Mouse (Mus musculus) adrenal gland, adult 8-10 months (tissue): ENCODE data around the gene Duxbl3. TPM values are rescaled to one million over a fixed set of nuclear protein-coding genes. Genes with fewer than 3 reads are reported as not detected.
"Not testable (repeated sequence)": the region's sequence is repeated elsewhere in the genome, so short reads cannot be mapped to it uniquely, and the experiment has no call there.

Experiments
- DNase-seq: peaks from one replicate; pipeline ENCODE4 v3.0.0; 2022
- total RNA-seq, 4 experiments: library from RNA; stranded (reverse); gene quantifications; 2 replicates each; pipeline ENCODE4 v1.2.4; 2022

Gene Duxbl3
- total RNA-seq, result under 1 TPM in 1 of 4 experiments, not detected in 3; 0.81 TPM

DNA sequence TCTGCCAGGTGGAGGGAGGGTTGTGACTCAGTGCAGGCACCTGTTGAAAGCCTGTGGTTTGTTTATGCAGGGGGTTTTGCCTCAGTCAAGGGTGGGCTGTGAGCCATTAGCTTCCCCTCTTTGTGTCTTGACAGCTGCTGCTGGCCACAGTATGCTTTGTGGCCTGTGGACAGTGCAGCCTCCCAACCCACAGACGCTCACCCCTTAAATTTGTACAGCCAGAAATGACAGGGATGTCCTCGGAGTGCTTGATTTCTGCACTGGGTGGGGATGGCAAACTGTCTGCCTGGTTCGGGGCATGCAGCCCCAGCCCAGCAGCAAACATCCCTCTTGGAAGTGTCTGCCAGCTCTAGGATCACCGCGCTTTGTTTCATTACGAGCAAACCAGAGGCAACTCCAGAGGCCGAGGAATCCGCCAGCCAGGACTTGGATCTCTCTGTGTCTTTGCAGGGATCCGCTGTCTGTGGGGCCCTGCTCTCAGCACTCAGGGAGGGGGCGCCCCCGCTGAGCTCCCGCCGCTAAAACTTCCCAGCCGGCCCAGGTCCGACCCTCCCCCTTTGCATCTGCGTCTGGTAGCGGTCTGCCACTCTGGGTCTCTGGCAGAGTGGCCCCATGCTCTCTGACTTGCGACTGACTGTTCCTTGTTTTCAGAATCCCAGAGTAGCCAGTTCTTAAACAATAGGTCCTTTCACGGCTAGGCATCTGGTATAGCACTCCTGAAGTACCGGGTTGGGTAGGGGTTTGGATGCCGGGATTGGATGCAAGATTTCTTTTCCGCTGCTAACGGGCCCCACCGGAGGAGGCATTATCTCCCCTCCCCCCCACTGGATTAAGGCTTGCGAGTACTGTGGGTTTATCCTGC is at the start of gene Duxbl3:
Duxbl3 (plus strand) TSS at position 207 of the 862 bp plus-strand sequence.
- not testable (repeated sequence) for DNase-seq

DNA sequence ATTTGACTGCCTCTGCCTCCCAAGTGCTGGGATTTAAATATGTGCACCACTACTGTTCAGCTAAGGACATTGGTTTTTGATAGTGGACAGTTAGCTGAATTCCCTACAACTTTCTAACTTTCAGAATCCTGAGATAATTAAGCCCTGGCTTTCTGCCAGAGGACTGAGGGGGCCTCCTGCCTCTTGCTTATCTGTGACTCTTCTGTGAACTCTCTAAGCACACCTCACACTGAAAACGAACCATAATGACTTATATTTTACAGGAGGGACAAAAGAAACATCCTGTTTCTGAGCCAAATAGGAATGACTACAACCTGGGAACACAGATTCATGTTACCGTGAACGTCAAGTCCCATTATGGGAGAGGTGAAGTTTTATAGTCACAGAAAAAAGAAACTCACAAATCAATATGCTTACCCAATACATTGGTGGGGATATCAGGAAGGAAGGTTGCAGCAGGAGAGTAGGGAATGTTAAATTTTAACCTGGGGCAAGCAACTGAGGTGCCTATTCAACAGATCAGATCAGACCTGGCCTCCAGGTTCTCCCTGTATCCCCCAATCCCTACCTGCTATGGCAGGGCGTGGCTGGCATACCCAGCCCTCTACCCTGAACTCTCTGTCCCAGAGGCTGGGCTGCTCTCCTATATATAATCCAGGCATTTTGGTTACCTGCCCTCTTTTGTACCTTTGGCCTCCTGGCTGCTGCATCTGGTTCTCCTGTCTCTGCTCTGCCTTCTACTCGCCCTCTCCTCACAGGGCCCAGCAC is 41.3 kb upstream of the Duxbl3 start:
- not testable (repeated sequence) for DNase-seq

DNA sequence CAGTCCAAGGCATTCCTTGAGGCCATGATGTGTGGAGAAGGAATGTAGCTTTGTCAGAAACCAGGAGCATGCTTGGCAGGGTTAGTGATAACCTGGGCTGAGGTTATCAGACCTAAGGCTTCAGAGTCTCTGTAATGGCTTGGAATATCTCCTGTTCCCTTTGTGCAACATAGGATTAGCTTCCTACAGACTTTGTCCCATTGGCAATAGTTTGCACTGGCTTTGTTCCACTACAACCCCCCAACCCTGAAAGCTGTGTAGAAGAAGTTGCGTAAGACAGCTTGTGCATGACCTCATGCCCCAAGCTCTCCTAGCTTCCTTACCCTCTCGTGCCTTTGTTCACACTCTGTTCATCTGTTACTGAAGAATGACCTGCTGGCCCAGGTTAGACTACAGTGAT is 20.6 kb upstream of the Duxbl3 start:
- DNase-seq, result not testable (repeated sequence)

DNA sequence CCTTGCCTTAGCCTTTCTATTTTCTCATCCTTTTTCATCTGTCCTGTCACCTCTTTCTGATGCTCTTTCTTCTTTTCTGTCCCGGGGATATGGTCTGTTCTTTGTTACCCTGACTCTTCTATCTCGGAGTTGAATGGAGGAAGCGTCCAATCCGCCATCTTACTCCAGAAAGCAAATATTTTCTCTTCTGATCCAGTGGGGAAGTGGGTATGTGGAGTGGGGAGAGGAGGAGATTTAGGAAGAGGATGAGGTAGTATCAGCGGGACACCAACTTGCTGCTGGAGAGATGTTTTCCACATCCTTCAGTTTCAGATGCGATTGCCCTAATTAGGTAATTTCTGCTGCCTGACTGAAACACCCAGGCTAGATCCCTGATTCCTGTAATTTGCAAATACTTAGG is 967 bp downstream of the Duxbl3 start:
- DNase-seq, result not testable (repeated sequence)

DNA sequence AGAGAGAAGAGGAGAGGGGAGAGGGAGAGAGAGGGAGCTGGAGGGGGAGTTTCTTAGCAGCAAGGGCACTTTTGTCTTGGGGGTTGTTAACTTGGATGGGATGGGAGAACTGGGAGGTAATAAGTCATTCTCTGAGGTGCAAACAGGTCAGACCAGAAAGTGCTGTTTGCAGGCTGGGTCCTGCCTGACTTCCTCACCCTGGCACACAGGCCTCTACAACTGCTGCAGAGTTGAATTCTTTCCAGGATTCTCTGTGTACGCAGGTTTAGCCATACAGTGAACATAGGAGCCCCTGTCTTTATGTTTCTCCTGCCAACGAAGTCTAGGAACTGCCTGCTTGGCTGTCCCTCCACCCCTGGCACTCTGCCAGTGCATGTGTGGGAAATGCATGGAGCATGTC is 29.0 kb downstream of the Duxbl3 start:
- DNase-seq, result not testable (repeated sequence)

DNA sequence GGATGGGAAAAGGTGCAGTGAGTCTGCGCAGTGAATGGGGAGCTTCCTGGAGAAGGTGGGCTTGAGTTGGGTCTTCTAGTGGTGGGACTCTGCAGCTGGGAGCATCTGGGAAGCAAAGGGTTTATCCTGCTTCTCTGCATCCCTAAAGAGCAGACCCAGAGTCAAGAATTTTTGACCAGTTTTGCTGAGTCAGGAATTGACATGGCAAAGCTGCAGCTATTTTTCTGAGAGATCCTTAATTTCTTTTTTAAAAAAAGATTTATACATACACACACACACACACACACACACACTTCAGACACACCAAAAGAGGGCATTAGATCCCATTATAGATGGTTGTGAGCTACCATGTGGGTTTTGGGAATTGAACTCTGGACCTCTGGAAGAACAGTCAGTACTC is 36.1 kb downstream of the Duxbl3 start:
- DNase-seq, result no peak

DNA sequence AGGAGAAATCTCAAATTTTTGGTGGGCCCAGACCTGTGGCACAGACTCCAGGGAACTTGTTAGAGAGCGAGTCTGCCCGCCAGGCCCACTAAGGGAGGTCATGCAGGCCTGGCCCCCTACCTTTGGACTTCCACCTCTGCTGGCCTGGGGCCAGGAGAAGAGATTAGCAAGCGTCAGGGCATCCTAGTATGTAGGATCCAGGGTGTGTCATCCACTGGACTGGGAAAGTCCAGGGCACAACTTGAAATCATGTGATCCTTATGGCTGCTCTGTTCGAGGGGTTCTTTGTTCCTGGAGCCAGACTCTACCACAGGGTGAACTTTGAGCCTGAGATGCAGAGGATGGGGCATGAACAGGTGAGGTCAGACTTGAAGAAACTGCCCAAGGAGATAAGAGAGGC is 39.3 kb downstream of the Duxbl3 start:
- DNase-seq, result no peak

DNA sequence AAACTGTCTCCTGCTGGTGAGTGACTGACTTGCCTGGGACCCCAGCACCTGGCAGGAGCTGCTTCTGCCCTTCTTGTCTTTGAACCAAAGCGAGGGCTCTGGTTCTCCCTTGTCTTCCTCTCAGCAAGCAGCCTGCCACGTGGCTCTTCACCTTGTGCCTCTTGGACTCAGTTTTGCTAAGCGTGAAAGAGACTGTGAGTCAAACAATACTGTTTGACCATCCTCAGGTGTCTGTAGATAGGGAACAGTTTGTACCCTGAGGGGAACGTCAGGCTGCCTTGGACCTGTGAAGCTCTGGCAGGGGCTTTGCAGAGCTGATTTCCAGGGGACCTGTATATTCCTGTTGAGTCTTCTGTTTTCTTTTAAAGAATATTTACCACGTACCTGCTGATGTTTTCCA is 39.7 kb downstream of the Duxbl3 start:
- no peak for DNase-seq

DNA sequence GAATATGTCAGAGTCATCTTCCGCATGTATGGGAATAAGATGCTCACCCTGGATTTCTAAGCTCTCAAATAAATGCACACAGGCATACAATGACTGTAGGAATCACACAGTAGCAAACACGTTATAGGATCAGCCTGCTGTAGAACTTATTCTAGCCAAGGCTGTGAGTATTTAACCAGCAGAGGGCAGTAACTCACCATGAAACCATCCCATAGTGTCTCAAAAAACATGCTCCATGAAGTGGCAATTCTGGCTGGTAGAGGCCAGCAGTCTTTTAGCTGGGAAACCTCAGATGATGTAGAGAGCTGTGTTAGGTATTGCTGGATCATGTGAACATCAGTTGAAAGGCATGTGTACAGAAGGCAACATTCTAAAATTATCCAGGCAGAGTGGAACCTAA is 45.3 kb downstream of the Duxbl3 start:
- DNase-seq, result peak; percentile 32

DNA sequence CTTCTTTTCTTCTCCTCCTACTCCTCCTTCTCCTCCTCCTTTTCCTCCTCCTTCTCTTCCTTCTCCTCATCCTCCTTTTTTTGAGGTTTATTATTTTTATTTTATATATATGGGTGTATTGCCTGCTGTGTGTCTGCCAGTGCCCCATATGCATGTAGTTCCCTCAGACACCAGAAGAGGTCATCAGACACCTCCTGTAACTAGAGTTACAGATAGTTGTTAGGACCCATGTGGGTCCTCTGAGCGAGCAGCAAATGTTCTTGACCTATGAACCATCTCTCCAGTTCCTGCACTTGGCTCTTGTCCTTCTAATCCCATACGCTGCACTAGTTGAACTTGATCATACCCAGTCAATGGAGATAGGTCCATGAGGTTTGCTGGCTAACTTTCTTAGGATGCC is 48.3 kb downstream of the Duxbl3 start:
- no peak for DNase-seq

DNA sequence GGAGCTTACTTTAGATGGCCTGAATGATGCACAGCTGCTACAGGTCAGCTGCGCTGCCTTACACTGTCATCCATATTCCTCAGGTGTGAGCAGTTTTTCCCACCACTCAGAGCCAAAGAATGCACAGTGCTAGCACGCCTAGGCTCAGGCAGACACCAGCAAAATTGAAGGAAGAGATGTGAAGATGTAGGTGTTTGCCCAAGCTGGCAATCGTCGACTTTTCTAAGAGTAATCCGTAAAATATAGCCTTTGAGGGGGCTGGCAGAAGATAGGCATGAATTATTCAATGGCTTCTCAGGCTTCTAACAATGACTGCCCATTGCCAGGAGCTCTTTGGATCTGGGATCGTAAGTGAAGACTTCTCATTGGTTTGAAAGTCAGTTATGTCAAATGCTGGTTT is 51.1 kb downstream of the Duxbl3 start:
- DNase-seq, result no peak

DNA sequence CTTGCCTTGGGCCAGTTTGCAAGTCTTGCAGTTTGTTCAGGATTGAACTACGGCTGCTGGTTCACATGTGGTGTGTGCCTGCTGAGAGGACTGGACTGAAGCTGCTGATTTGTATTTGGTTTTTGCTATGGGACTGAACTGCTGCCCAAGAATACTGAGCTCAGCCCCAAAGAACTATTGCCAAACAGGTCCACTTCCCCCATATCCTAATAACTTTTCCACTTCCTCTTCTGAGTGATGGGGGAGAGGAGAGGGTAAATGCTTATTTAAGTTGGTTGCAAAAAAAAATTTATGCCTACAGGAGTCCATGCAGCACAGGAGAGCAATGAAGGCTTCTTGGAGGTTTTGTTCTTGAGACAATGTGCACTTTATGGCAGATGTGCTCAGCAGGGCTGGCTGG is 51.7 kb downstream of the Duxbl3 start:
- no peak for DNase-seq

DNA sequence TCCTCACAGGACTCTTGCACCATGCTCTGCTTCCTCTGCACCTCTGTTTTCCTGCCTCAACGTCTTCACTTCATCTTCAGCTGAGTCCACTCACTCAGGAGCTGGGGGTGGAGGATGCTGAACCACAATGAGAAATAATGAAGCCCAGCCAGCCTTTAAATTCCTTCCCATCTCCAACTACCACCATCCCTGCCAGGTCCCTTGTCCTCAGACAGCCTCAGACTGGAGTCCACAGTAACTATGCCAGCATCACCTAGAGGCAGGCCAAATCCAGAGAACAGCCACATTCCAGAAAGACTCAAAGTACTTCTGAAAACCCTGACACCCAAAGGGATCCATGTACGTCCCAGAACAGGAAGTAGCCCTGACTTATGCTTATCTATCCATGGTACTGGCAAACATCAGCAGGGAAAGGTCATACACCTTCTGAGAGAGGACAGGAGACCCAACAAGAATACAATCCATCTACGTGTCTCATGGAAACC is 58.5 kb downstream of the Duxbl3 start:
- no peak for DNase-seq

Other genes with a start within 250 kb of the Duxbl3 start
- gene Gm9780, start 215.3 kb upstream of the Duxbl3 start, total RNA-seq, result 10 to 100 TPM in 3 of 4 experiments, 1 to 10 TPM in 1; 7.3 to 20.4 (median 17.7) TPM
- gene Tmem254c, start 190.6 kb upstream of the Duxbl3 start, total RNA-seq, result 10 to 100 TPM in 3 of 4 experiments, 1 to 10 TPM in 1; 8.7 to 18.2 (median 12.9) TPM
- not detected for gene Cphx2, start 176.4 kb upstream of the Duxbl3 start, total RNA-seq
- not detected for gene Cphx3, start 175.7 kb upstream of the Duxbl3 start, total RNA-seq
- under 1 TPM in 3 of 4 experiments, not detected in 1; 0.26 to 0.86 (median 0.70) TPM for gene Duxbl2, start 139.6 kb upstream of the Duxbl3 start, total RNA-seq
- gene Plac9b, start 75.5 kb upstream of the Duxbl3 start, total RNA-seq, result 10 to 100 TPM; 37.8 to 52.7 (median 49.5) TPM
- 10 to 100 TPM in 1 of 4 experiments, 1 to 10 TPM in 3; 3.5 to 14.2 (median 7.8) TPM for gene Tmem254b, start 50.9 kb upstream of the Duxbl3 start, total RNA-seq